Mouse (Mus musculus) lung, postnatal 0 days (tissue): ENCODE data around the gene Plekhh1. TPM values are rescaled to one million over a fixed set of nuclear protein-coding genes. Genes with fewer than 3 reads are reported as not detected.

Source experiments
- ATAC-seq: fragments of 200-750 bp; cut with Nextera tagmentation; 2 replicates; pipeline ENCODE4 v1.8.0; 2017; ENCODE audit warnings: moderate library complexity
- DNase-seq: peaks from one replicate; pipeline ENCODE4 v3.0.0-alpha.2; 2016; ENCODE audit warnings: low spot score
- H3K27ac ChIP-seq: fragments of 300-500 bp; sonication (generic); 2 replicates; pipeline ENCODE4 v1.5.1; 2014; ENCODE audit warnings: antibody characterized with exemption, mild to moderate bottlenecking, low read length, mixed read lengths
- H3K27me3 ChIP-seq: fragments of 300-500 bp; sonication (generic); replicated peaks from 2 replicates; pipeline ENCODE4 v1.6.1; 2014; ENCODE audit warnings: low read length, mixed read lengths; ENCODE audit not compliant: insufficient read depth
- H3K36me3 ChIP-seq: fragments of 300-500 bp; sonication (generic); 2 replicates; pipeline ENCODE4 v1.6.1; 2014; ENCODE audit warnings: low read length, mixed read lengths; ENCODE audit not compliant: insufficient read depth
- H3K4me1 ChIP-seq: fragments of 300-500 bp; sonication (generic); 2 replicates; pipeline ENCODE4 v1.6.1; 2014; ENCODE audit warnings: antibody characterized with exemption, low read depth, low read length, mixed read lengths; ENCODE audit not compliant: insufficient read depth
- H3K4me2 ChIP-seq: fragments of 300-500 bp; sonication (generic); replicated peaks from 2 replicates; pipeline ENCODE4 v1.6.1; 2014; ENCODE audit warnings: low read depth, mild to moderate bottlenecking, low read length, moderate library complexity, mixed read lengths
- H3K4me3 ChIP-seq: fragments of 300-500 bp; sonication (generic); 2 replicates; pipeline ENCODE4 v1.5.1; 2014; ENCODE audit warnings: low read depth, low read length
- H3K9ac ChIP-seq: fragments of 300-500 bp; sonication (generic); replicated peaks from 2 replicates; pipeline ENCODE4 v1.6.1; 2014; ENCODE audit warnings: low read depth, mild to moderate bottlenecking
- H3K9me3 ChIP-seq: fragments of 300-500 bp; sonication (generic); 2 replicates; pipeline ENCODE4 v1.6.1; 2016; ENCODE audit warnings: low read length, mixed read lengths
- CTCF ChIP-seq: IDR thresholded peaks from 2 replicates; pipeline ENCODE4 v1.5.1; 2016; ENCODE audit warnings: antibody characterized with exemption, mild to moderate bottlenecking
- EP300 ChIP-seq: IDR thresholded peaks from 2 replicates; pipeline ENCODE4 v1.6.1; 2016; ENCODE audit warnings: antibody characterized with exemption, mild to moderate bottlenecking, control low read depth
- WGBS: fragments of 180-500 bp; shearing (Covaris S2); extraction: QIAGEN DNeasy Blood & Tissue Kit; methylation state at CpG from one replicate; pipeline ENCODE4 v1.1.7; 2014; 5-methylcytosine and 5-hydroxymethylcytosine counted together
- polyA plus RNA-seq: library from polyadenylated mRNA; unstranded; fragments of >200 nt; fragmentation: Nextera tagmentation; extraction: Ambion mirVana; gene quantifications from 2 replicates; pipeline ENCODE4 v1.2.1, GENCODE M21; 2015

Plekhh1 gene
- polyA plus RNA-seq, 1 experiment from 2014 or later = 2.2 TPM

GRCm38 (mm10) chr12:79040201-79040827 is 11.4 kb downstream of the Plekhh1 start:
- Histone ChIP-seq H3K4me2 (no peak overlapping the region), H3K27me3 (no peaks in the 10 kb centered on the region), H3K36me3 (0 out of 2 replicates have a peak, but pooled peaks cover 4% of the 10 kb centered on the region), H3K4me1 (no peaks in the 10 kb centered on the region), H3K9me3 (no peaks in the 10 kb centered on the region), H3K9ac (no peak overlapping the region), H3K27ac (no peak overlapping the region), H3K4me3 (no peak overlapping the region)
- WGBS = 80% methylated on average over 11 of the region's 11 CpGs
- TF ChIP-seq EP300 (no peak), CTCF (no peak)
- DNase-seq (no peak), ATAC-seq (no peak)

- H3K9ac ChIP-seq = no peak overlapping the region
- TF ChIP-seq CTCF (no peak), EP300 (no peak)
- no peaks in the 10 kb centered on the region for H3K9me3 ChIP-seq
- peak; percentile 54; the same call in 1 of the 2 replicates for ATAC-seq
- H3K27ac ChIP-seq = no peak overlapping the region
- no peak overlapping the region for H3K4me3 ChIP-seq
- no peaks in the 10 kb centered on the region for H3K4me1 ChIP-seq
- no peak overlapping the region for H3K4me2 ChIP-seq
- peak; percentile 46 for DNase-seq
- 0 out of 2 replicates have a peak, but pooled peaks cover 4% of the 10 kb centered on the region for H3K36me3 ChIP-seq
- H3K27me3 ChIP-seq = no peaks in the 10 kb centered on the region
Measured at GRCm38 (mm10) chr12:79041436-79041835, 12.5 kb downstream of the Plekhh1 start.

- ATAC-seq (peak; percentile 65), DNase-seq (peak; percentile 72)
- no peak overlapping the region for H3K4me3 ChIP-seq
- H3K27ac ChIP-seq = no peak overlapping the region
- TF ChIP-seq EP300 (no peak), CTCF (no peak)
- H3K27me3 ChIP-seq = no peaks in the 10 kb centered on the region
- H3K36me3 ChIP-seq = 0 out of 2 replicates have a peak, but pooled peaks cover 4% of the 10 kb centered on the region
- WGBS = 63% methylated on average over 8 of the region's 8 CpGs
- H3K9ac ChIP-seq = no peak overlapping the region
- H3K4me2 ChIP-seq = no peak overlapping the region
- H3K4me1 ChIP-seq = no peaks in the 10 kb centered on the region
- H3K9me3 ChIP-seq = no peaks in the 10 kb centered on the region
Measured at GRCm38 (mm10) chr12:79044668-79045067, 15.7 kb downstream of the Plekhh1 start.

DNA sequence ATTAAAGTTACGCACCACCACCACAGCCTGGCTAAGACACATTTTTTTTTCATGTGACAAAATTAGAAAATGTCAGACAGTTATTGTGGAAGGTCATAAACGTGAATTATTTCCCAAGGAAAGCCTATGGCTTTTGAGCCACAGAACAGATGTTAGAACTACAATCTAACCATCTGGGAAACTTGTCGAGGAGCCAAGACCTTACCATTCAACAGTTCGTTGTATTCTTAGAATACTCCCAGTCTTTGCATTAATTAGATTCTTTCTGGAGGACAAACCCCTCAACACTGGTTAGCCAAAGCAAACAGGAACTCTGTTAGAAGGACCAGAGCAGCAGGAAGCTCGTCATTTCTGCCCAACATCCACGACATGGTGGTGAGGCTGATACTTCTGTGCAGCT is 17.2 kb downstream of the Plekhh1 start:
- DNase-seq = no peak

DNA sequence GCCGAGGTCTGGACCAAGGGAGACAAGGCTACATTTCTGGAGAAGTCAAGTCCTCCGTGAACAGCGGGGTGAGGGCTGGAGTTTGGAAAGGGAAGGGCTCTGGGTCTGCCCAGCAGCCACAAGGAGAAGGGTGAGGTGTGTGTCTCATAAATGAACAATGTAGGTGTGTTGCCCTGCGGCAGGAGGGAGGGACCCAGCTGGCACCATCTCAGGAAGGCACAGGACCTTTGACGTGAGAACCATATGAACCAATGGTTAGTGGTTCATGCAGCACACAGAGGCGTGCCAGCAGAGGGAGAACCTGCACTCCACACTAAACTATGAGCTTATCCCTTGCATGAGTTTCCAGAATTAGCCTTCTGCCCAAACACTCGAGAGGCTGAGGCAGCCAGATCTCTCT is 18.2 kb downstream of the Plekhh1 start:
- no peak for TF ChIP-seq EP300
- no peak for TF ChIP-seq CTCF
- WGBS = 88% methylated on average over 7 of the region's 7 CpGs
- Histone ChIP-seq H3K4me2 (no peak overlapping the region), H3K36me3 (0 out of 2 replicates have a peak, but pooled peaks cover 5% of the 10 kb centered on the region), H3K4me1 (0 out of 2 replicates have a peak, but pooled peaks cover 3% of the 10 kb centered on the region), H3K9ac (no peak overlapping the region), H3K9me3 (no peaks in the 10 kb centered on the region), H3K27me3 (no peaks in the 10 kb centered on the region), H3K27ac (no peak overlapping the region), H3K4me3 (no peak overlapping the region)
- no peak for DNase-seq
- ATAC-seq = no peak

More for the DNA sequence above, 17.2 kb downstream of the Plekhh1 start:
- TF ChIP-seq EP300 (no peak), CTCF (no peak)
- Histone ChIP-seq H3K9ac (no peak overlapping the region), H3K9me3 (no peaks in the 10 kb centered on the region), H3K4me2 (no peak overlapping the region), H3K4me3 (no peak overlapping the region), H3K27me3 (no peaks in the 10 kb centered on the region), H3K27ac (no peak overlapping the region), H3K36me3 (0 out of 2 replicates have a peak, but pooled peaks cover 5% of the 10 kb centered on the region), H3K4me1 (0 out of 2 replicates have a peak, but pooled peaks cover 3% of the 10 kb centered on the region)
- 59% methylated on average over 6 of the region's 6 CpGs for WGBS
- no peak for ATAC-seq

- 94% methylated on average over 1 of the region's 1 CpGs for WGBS
- ATAC-seq (no peak), DNase-seq (no peak)
- H3K27me3 ChIP-seq = no peaks in the 10 kb centered on the region
- 0 out of 2 replicates have a peak, but pooled peaks cover 3% of the 10 kb centered on the region for H3K4me1 ChIP-seq
- H3K9ac ChIP-seq = no peak overlapping the region
- TF ChIP-seq CTCF = no peak
- TF ChIP-seq EP300 = no peak
- no peak overlapping the region for H3K27ac ChIP-seq
- H3K9me3 ChIP-seq = no peaks in the 10 kb centered on the region
- no peak overlapping the region for H3K4me2 ChIP-seq
- H3K36me3 ChIP-seq = 0 out of 2 replicates have a peak, but pooled peaks cover 3% of the 10 kb centered on the region
- no peak overlapping the region for H3K4me3 ChIP-seq
Measured at GRCm38 (mm10) chr12:79048898-79049297, 19.9 kb downstream of the Plekhh1 start.
